Mouse (Mus musculus): ENCODE data around the gene Cpeb2.

GRCm38 (mm10) chr5:43206495-43207053 lies 26.4 kb upstream of the Cpeb2 start:
- TF ChIP-seq CTCF (IDR thresholded peaks at IDR 0.05; ENCODE audit: insufficient read depth, low read length) (no peak), POLR2A (IDR thresholded peaks at IDR 0.05; ENCODE audit: borderline replicate concordance, extremely low read depth, low read depth, low read length) (no peak)

All from lung, adult 2 months (tissue).